Mouse (Mus musculus) erythroblast, adult 5-6 weeks (primary cell): ENCODE results near the gene Pou2f2. TPM values are rescaled to one million over a fixed set of nuclear protein-coding genes. Genes with fewer than 3 reads are reported as not detected.

Source experiments
- ATAC-seq: replicated peaks from 2 replicates; pipeline ENCODE4 v1.8.0; 2016; ENCODE audit warnings: moderate number of reproducible peaks, mild to moderate bottlenecking, moderate TSS enrichment, inconsistent platforms; ENCODE audit not compliant: poor library complexity, low FRiP score, severe bottlenecking
- total RNA-seq, 2 experiments: library from RNA; stranded (forward) in 1 of 2; stranded (reverse) in 1 of 2; fragments of 150-400 nt in 1 of 2; fragments of 200-764, 138-1000 nt in 1 of 2; gene quantifications; 2 replicates each; pipeline versions ENCODE4 v1.2.3 to v1.2.4; 2015 to 2017; ENCODE audit warnings: low replicate concordance in 2 of 2

Gene Pou2f2
- total RNA-seq (2015; ENCODE audit: low replicate concordance) (3.1 and 4.8 TPM in 2 replicates), total RNA-seq (2017; ENCODE audit: low replicate concordance) (0.56 and 1.2 TPM in 2 replicates)

- no peak for ATAC-seq
Observed at GRCm38 (mm10) chr7:25179606-25180161, at the start of gene Pou2f2. TSS of gene Pou2f2 (minus strand) at chr7:25179726.

- ATAC-seq: no peak
Observed at GRCm38 (mm10) chr7:25227523-25228300, 48.2 kb upstream of the Pou2f2 start.

GRCm38 (mm10) chr7:25222275-25222967 is 42.9 kb upstream of the Pou2f2 start:
- 0 out of 2 replicates have a peak, but pooled peaks have one; percentile 3 for ATAC-seq

- ATAC-seq: peak; percentile 72
Observed at GRCm38 (mm10) chr7:25221102-25221883, 41.8 kb upstream of the Pou2f2 start, which contains the start of gene Zfp526. TSS of gene Zfp526 (plus strand) at chr7:25221425.

- peak; percentile 4 for ATAC-seq
Observed at GRCm38 (mm10) chr7:25220457-25221101, 41.1 kb upstream of the Pou2f2 start, which contains the start of gene Dedd2. TSS of gene Dedd2 (minus strand) at chr7:25220615.

- ATAC-seq: peak; percentile 67
Observed at GRCm38 (mm10) chr7:25219756-25220456, 40.4 kb upstream of the Pou2f2 start.

- ATAC-seq: no peak; the same call in 1 of the 2 replicates
Observed at GRCm38 (mm10) chr7:25219416-25219750, 39.9 kb upstream of the Pou2f2 start.

- peak; percentile 38 for ATAC-seq
Observed at GRCm38 (mm10) chr7:25218705-25219415, 39.3 kb upstream of the Pou2f2 start.

GRCm38 (mm10) chr7:25217653-25218395 is 38.3 kb upstream of the Pou2f2 start:
- peak; percentile 36 for ATAC-seq

GRCm38 (mm10) chr7:25214172-25214571 is 34.6 kb upstream of the Pou2f2 start:
- ATAC-seq: no peak

- ATAC-seq: no peak
Observed at GRCm38 (mm10) chr7:25213099-25213498, 33.6 kb upstream of the Pou2f2 start.

GRCm38 (mm10) chr7:25210482-25210881 is 31.0 kb upstream of the Pou2f2 start:
- ATAC-seq: no peak

- ATAC-seq: peak; percentile 84
Observed at GRCm38 (mm10) chr7:25209161-25209622, 29.7 kb upstream of the Pou2f2 start.

GRCm38 (mm10) chr7:25206094-25206830 is 26.7 kb upstream of the Pou2f2 start:
- no peak for ATAC-seq

- ATAC-seq: no peak
Observed at GRCm38 (mm10) chr7:25205355-25206093, 26.0 kb upstream of the Pou2f2 start.

- ATAC-seq: no peak
Observed at GRCm38 (mm10) chr7:25203624-25204023, 24.1 kb upstream of the Pou2f2 start.
